Mouse (Mus musculus): Measurements from ENCODE around the gene Shroom2. TPM values are rescaled to one million over a fixed set of nuclear protein-coding genes. Genes with fewer than 3 reads are reported as not detected.

Shroom2 gene
- total and polyA plus RNA-seq, 3 experiments, result 0.09 TPM; not detected in 2

GRCm38 (mm10) chrX:152644827-152645226 lies 124.4 kb downstream of the Shroom2 start:
- Histone ChIP-seq H3K9me3 (replicated peaks; ENCODE audit: low read length) (no peaks in the 10 kb centered on the region), H3K27ac (ENCODE audit: insufficient read depth, low read depth) (no peak overlapping the region), H3K4me3 (replicated peaks in 1 of 3; ENCODE audit: low read depth in 2 of 3, low read length in 2 of 3, poor library complexity in 1 of 3) (no peak overlapping the region), H3K9ac (ENCODE audit: insufficient read depth, low read depth) (no peak overlapping the region), H3K27me3 (replicated peaks) (no peaks in the 10 kb centered on the region), H3K36me3 (replicated peaks in 1 of 2; ENCODE audit: control insufficient read depth in 1 of 2, insufficient read depth in 1 of 2, low read length in 1 of 2) (no peaks in the 10 kb centered on the region), H3K4me1 (ENCODE audit: control insufficient read depth in 1 of 2, insufficient read depth in 2 of 2) (no peaks in the 10 kb centered on the region), H3K4me2 (ENCODE audit: insufficient read depth, low read depth, poor library complexity, severe bottlenecking) (no peak overlapping the region), H3K79me2 (replicated peaks; ENCODE audit: control insufficient read depth, extremely low read depth, insufficient read depth, poor library complexity, severe bottlenecking) (no peaks in the 10 kb centered on the region)
- dilution Hi-C loops (cut with MboI; ENCODE audit: extremely low pct_ligation_motif_present, extremely low pct_unique_long_range_greater_than_20kb, low sequenced_read_pairs), result no loop called here
- TF ChIP-seq ELF1 (IDR thresholded peaks at IDR 0.05; ENCODE audit: low read depth, low read length) (no peak), GABPA (IDR thresholded peaks at IDR 0.05; ENCODE audit: insufficient replicate concordance, low read depth, low read length) (no peak), SMC3 (IDR thresholded peaks at IDR 0.05; ENCODE audit: low read depth, low read length) (no peak), ZMIZ1 (IDR thresholded peaks at IDR 0.05; ENCODE audit: low read depth, low read length) (no peak), HCFC1 (IDR thresholded peaks at IDR 0.05; ENCODE audit: low read depth, low read length) (no peak), RCOR1 (conservative IDR thresholded peaks at IDR 0.05; ENCODE audit: low read depth, low read length) (no peak), KAT2A (IDR thresholded peaks at IDR 0.05; ENCODE audit: insufficient replicate concordance, low read length) (no peak), TBP (conservative IDR thresholded peaks at IDR 0.05; ENCODE audit: low read depth, low read length) (no peak), IRF4 (IDR thresholded peaks at IDR 0.05; ENCODE audit: low read depth, low read length) (no peak), USF1 (IDR thresholded peaks at IDR 0.05; ENCODE audit: low read depth, low read length) (no peak), CHD2 (IDR thresholded peaks at IDR 0.05; ENCODE audit: low read length) (no peak), POLR2A (IDR thresholded peaks at IDR 0.05; ENCODE audit: low read depth, low read length) (no peak), MEF2A (IDR thresholded peaks at IDR 0.05; ENCODE audit: borderline replicate concordance, low read depth, low read length) (no peak), E2F4 (IDR thresholded peaks at IDR 0.05; ENCODE audit: insufficient replicate concordance, low read depth, low read length) (no peak), ZC3H11A (IDR thresholded peaks at IDR 0.05; ENCODE audit: low read depth, low read length) (no peak), JUN (IDR thresholded peaks at IDR 0.05; ENCODE audit: insufficient read depth, low read depth, low read length) (no peak)
- no peak for DNase-seq (ENCODE audit: extremely low read depth)
- in situ Hi-C loops (cut with MboI; ENCODE audit: low pct_ligation_motif_present, low pct_unique_long_range_greater_than_20kb, low sequenced_read_pairs), result no loop called here

GRCm38 (mm10) chrX:152643679-152644638 lies 125.3 kb downstream of the Shroom2 start:
- no peaks in the 10 kb centered on the region for H3K36me3 ChIP-seq (replicated peaks in 1 of 2; ENCODE audit: control insufficient read depth in 1 of 2, insufficient read depth in 1 of 2, low read length in 1 of 2)
- TF ChIP-seq IRF4 (IDR thresholded peaks at IDR 0.05; ENCODE audit: low read depth, low read length), result no peak
- no peak for TF ChIP-seq GABPA (IDR thresholded peaks at IDR 0.05; ENCODE audit: insufficient replicate concordance, low read depth, low read length)
- no peak for TF ChIP-seq ZKSCAN1 (IDR thresholded peaks at IDR 0.05; ENCODE audit: borderline replicate concordance, low read depth, low read length)
- TF ChIP-seq PAX5 (IDR thresholded peaks at IDR 0.05; ENCODE audit: low read length), result no peak
- TF ChIP-seq TBP (conservative IDR thresholded peaks at IDR 0.05; ENCODE audit: low read depth, low read length), result no peak
- no peak overlapping the region for H3K9ac ChIP-seq (ENCODE audit: insufficient read depth, low read depth)
- H3K79me2 ChIP-seq (replicated peaks; ENCODE audit: control insufficient read depth, extremely low read depth, insufficient read depth, poor library complexity, severe bottlenecking), result no peaks in the 10 kb centered on the region
- H3K4me2 ChIP-seq (ENCODE audit: insufficient read depth, low read depth, poor library complexity, severe bottlenecking), result no peak overlapping the region
- no peak overlapping the region for H3K27ac ChIP-seq (ENCODE audit: insufficient read depth, low read depth)
- in situ Hi-C loops (cut with MboI; ENCODE audit: low pct_ligation_motif_present, low pct_unique_long_range_greater_than_20kb, low sequenced_read_pairs), result no loop called here
- H3K27me3 ChIP-seq (replicated peaks), result no peaks in the 10 kb centered on the region
- dilution Hi-C loops (cut with MboI; ENCODE audit: extremely low pct_ligation_motif_present, extremely low pct_unique_long_range_greater_than_20kb, low sequenced_read_pairs), result no loop called here
- no peak for DNase-seq (ENCODE audit: extremely low read depth)
- no peaks in the 10 kb centered on the region for H3K9me3 ChIP-seq (replicated peaks; ENCODE audit: low read length)
- H3K4me3 ChIP-seq (replicated peaks in 1 of 3; ENCODE audit: low read depth in 2 of 3, low read length in 2 of 3, poor library complexity in 1 of 3), result no peak overlapping the region
- H3K4me1 ChIP-seq (ENCODE audit: control insufficient read depth in 1 of 2, insufficient read depth in 2 of 2), result no peaks in the 10 kb centered on the region

All from CH12.LX (cell line).